Mouse (Mus musculus): ENCODE results near the gene Lpcat2. TPM values are rescaled to one million over a fixed set of nuclear protein-coding genes. Genes with fewer than 3 reads are reported as not detected.

The Lpcat2 gene
- 4.4 and 15.4 TPM in 2 replicates for polyA plus RNA-seq (2012; ENCODE audit: low replicate concordance)

DNA sequence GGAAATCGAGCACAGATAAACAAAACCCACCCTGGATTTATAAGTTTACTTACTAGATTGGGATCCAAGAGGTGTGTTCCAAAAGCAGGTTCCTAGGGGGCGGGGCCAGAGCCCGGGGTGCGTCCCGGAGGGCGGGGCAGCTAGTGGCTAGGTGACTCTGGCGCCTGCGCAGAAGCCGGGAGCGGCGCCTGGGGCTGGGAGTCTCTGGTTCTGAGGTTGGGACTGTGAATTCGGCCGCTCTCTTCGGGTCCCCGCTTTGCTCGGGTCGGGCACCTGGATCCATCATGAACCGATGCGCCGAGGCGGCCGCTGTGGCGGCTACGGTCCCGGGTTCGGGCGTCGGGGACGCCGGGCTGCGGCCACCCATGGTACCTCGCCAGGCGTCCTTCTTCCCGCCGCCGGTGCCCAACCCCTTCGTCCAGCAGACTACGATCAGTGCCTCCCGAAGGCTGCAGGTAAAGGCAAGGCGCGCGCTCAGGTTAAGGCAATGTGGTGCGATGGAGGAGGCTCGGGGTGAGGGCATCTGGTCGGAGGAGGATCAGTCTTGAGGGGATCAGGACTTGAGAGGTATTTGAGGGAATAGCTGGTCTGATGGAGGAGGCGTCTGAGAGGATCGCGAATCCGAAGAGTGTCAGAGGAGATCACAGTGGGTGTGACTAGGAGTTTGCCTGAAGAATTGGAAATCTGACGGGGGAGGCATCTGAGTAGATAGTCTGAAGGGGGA lies at the start of gene Lpcat2:
TSS of gene Lpcat2 (plus strand) at position 169 of the 724 bp plus-strand sequence.

DNA sequence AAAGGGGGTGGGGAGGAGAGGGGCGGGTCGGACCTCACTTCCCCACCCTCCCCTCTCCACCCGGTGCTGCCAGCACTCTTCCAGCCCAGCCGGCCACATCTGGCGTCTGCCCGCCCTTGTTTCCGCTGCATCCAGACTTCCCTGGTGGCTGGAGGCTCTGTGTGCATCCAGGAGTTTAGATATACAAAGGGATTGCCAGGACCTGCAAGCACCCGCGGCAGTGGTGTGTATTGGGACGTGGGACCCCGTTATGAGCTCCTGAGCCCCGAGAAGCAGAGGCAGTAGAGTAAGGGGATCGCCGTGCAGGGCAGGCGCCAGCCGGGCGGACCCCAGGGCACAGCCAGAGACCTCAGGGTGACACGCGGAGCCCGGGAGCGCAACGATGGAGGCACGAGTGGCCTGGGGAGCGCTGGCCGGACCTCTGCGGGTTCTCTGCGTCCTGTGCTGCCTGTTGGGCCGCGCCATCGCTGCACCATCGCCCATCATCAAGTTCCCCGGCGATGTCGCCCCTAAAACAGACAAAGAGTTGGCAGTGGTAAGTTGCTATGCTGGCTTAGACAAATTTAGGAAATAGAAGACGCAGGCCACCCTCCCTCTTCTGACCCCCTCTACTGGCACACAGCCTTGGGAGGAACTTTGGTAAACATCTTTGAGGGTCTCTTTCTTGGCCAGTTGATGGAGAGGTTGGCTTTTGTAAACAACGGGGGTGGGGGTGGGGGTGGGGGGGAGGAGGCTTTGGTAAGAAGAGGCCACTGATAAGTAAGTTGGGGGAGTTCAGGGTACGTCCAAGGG lies 27.7 kb upstream of the Lpcat2 start, which contains the start of gene Mmp2:
TSS of gene Mmp2 (plus strand) at position 49 of the 792 bp plus-strand sequence.

DNA sequence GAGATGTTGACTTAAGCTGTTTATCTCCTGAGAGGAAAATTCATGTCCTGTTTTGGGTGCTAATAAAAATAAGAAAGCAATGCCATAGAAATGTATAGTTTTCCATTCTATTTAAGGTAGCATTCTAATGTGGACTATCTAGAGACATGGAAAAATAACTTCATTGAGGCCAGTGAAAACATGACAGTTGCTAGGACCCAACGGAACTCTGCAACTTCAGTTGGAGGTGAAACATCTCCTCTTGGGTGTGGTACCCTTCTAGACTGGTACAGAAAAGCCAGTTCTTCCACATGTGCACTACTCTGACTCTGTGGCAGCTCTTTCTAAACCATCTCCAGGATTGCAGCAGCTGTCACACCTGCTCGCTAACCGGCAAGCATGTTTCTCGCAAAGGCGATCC lies 46.0 kb downstream of the Lpcat2 start, which contains the start of gene Capns2:
TSS of gene Capns2 (plus strand) at position 301 of the 400 bp plus-strand sequence.

GRCm38 (mm10) chr8:92959779-92960178 lies 104.6 kb downstream of the Lpcat2 start, which contains the start of gene Slc6a2:
Gene Slc6a2 (plus strand): TSS chr8:92960079.

Other genes starting within 250 kb of the Lpcat2 start
- 0.07 TPM in 1 of 2 replicates, not detected in the other for gene Irx6, start 181.1 kb upstream of the Lpcat2 start, polyA plus RNA-seq (2012; ENCODE audit: low replicate concordance)
- 0.19 TPM in 1 of 2 replicates, not detected in the other for gene Mmp2, start 28.0 kb upstream of the Lpcat2 start, polyA plus RNA-seq (2012; ENCODE audit: low replicate concordance)
- 0.47 and 0.80 TPM in 2 replicates for gene Capns2, start 46.1 kb downstream of the Lpcat2 start, polyA plus RNA-seq (2012; ENCODE audit: low replicate concordance)
- not detected in 2 replicates for gene Slc6a2, start 104.7 kb downstream of the Lpcat2 start, polyA plus RNA-seq (2012; ENCODE audit: low replicate concordance)
- not detected in 2 replicates for gene Ces1a, start 192.9 kb downstream of the Lpcat2 start, polyA plus RNA-seq (2012; ENCODE audit: low replicate concordance)
- gene Ces1b, start 224.7 kb downstream of the Lpcat2 start, polyA plus RNA-seq (2012; ENCODE audit: low replicate concordance), result not detected in 2 replicates